Mouse (Mus musculus) kidney, postnatal 0 days (tissue): ENCODE measurements around the gene U2af1. TPM values are rescaled to one million over a fixed set of nuclear protein-coding genes. Genes with fewer than 3 reads are reported as not detected.

Experiments
- ATAC-seq: fragments of 200-750 bp; cut with Nextera tagmentation; replicated peaks from 2 replicates; pipeline ENCODE4 v1.8.0; 2017; ENCODE audit warnings: low read depth, moderate number of reproducible peaks, moderate TSS enrichment, moderate library complexity; ENCODE audit not compliant: low FRiP score
- DNase-seq: peaks from one replicate; pipeline ENCODE4 v3.0.0-alpha.2; 2016; ENCODE audit warnings: low spot score
- H3K27ac ChIP-seq: fragments of 300-500 bp; sonication (generic); 2 replicates; pipeline ENCODE4 v1.5.1; 2014; ENCODE audit warnings: mild to moderate bottlenecking
- H3K27me3 ChIP-seq: fragments of 300-500 bp; sonication (generic); 2 replicates; pipeline ENCODE4 v1.6.1; 2014; ENCODE audit warnings: low read length, mixed read lengths; ENCODE audit not compliant: insufficient read depth
- H3K36me3 ChIP-seq: fragments of 300-500 bp; sonication (generic); 2 replicates; pipeline ENCODE4 v1.6.1; 2014; ENCODE audit warnings: low read length, mixed read lengths; ENCODE audit not compliant: insufficient read depth
- H3K4me1 ChIP-seq: fragments of 300-500 bp; sonication (generic); replicated peaks from 2 replicates; pipeline ENCODE4 v1.6.1; 2014; ENCODE audit warnings: antibody characterized with exemption, low read length, mixed read lengths; ENCODE audit not compliant: insufficient read depth
- H3K4me2 ChIP-seq: fragments of 300-500 bp; sonication (generic); 2 replicates; pipeline ENCODE4 v1.6.1; 2014; ENCODE audit warnings: mild to moderate bottlenecking, low read length, moderate library complexity, mixed read lengths
- H3K4me3 ChIP-seq: fragments of 300-500 bp; sonication (generic); replicated peaks from 2 replicates; pipeline ENCODE4 v1.5.1; 2014; ENCODE audit warnings: low read depth, low read length
- H3K9ac ChIP-seq: fragments of 300-500 bp; sonication (generic); 2 replicates; pipeline ENCODE4 v1.6.1; 2014; ENCODE audit warnings: low read depth, low read length
- H3K9me3 ChIP-seq: fragments of 300-500 bp; sonication (generic); replicated peaks from 2 replicates; pipeline ENCODE4 v1.6.1; 2016; ENCODE audit warnings: low read length, inconsistent platforms, mixed read lengths
- CTCF ChIP-seq: IDR thresholded peaks from 2 replicates; pipeline ENCODE4 v1.5.1; 2016; ENCODE audit warnings: antibody characterized with exemption, low read depth, mild to moderate bottlenecking, moderate library complexity
- WGBS: fragments of 180-500 bp; shearing (Covaris S2); extraction: QIAGEN DNeasy Blood & Tissue Kit; methylation state at CpG from one replicate; pipeline ENCODE4 v1.1.7; 2014; 5-methylcytosine and 5-hydroxymethylcytosine counted together
- polyA plus RNA-seq: library from polyadenylated mRNA; unstranded; fragments of >200 nt; fragmentation: Nextera tagmentation; extraction: Ambion mirVana; gene quantifications from 2 replicates; pipeline ENCODE4 v1.2.1, GENCODE M21; 2015

The U2af1 gene
- polyA plus RNA-seq, 1 experiment from 2014 or later, result 238 TPM

GRCm38 (mm10) chr17:31639651-31640050 is 19.0 kb downstream of the U2af1 start:
- 73% methylated on average over 4 of the region's 4 CpGs for WGBS
- DNase-seq (no peak), ATAC-seq (no peak)
- Histone ChIP-seq H3K4me2 (no peak overlapping the region), H3K27ac (no peak overlapping the region), H3K4me3 (no peak overlapping the region), H3K27me3 (no peaks in the 10 kb centered on the region), H3K9me3 (no peaks in the 10 kb centered on the region), H3K9ac (no peak overlapping the region), H3K36me3 (no peaks in the 10 kb centered on the region), H3K4me1 (no peaks in the 10 kb centered on the region; the same call in 1 of the 2 replicates)
- TF ChIP-seq CTCF, result no peak

- TF ChIP-seq CTCF, result no peak
- no peaks in the 10 kb centered on the region for H3K36me3 ChIP-seq
- H3K4me2 ChIP-seq, result no peak overlapping the region
- H3K27ac ChIP-seq, result no peak overlapping the region
- H3K27me3 ChIP-seq, result no peaks in the 10 kb centered on the region
- H3K4me1 ChIP-seq, result no peaks in the 10 kb centered on the region; the same call in 1 of the 2 replicates
- DNase-seq (no peak), ATAC-seq (no peak)
- no peaks in the 10 kb centered on the region for H3K9me3 ChIP-seq
- WGBS, result 54% methylated on average over 9 of the region's 9 CpGs
- no peak overlapping the region for H3K4me3 ChIP-seq
- no peak overlapping the region for H3K9ac ChIP-seq
Measured at GRCm38 (mm10) chr17:31637866-31638570, 20.7 kb downstream of the U2af1 start.

- Histone ChIP-seq H3K4me2 (peak within 1 kb of the TSS; percentile 92), H3K9me3 (no peaks in the 10 kb centered on the region), H3K4me3 (peak within 1 kb of the TSS; percentile 44), H3K36me3 (no peaks in the 10 kb centered on the region), H3K9ac (peak within 1 kb of the TSS; percentile 58), H3K27ac (no peak within 1 kb of the TSS), H3K4me1 (no peaks in the 10 kb centered on the region; the same call in 1 of the 2 replicates), H3K27me3 (no peaks in the 10 kb centered on the region)
- TF ChIP-seq CTCF, result no peak
- ATAC-seq, result peak; percentile 91
- WGBS, result 2% methylated on average over 59 of the region's 61 CpGs
- DNase-seq, result peak; percentile 82
Measured at GRCm38 (mm10) chr17:31636942-31637811, 21.5 kb downstream of the U2af1 start, which contains the start of gene Cbs. TSS of gene Cbs (minus strand) at chr17:31637238.

- peak overlapping the region; percentile 44 for H3K4me3 ChIP-seq
- peak overlapping the region; percentile 92 for H3K4me2 ChIP-seq
- no peak overlapping the region for H3K27ac ChIP-seq
- peak overlapping the region; percentile 58 for H3K9ac ChIP-seq
- no peak for TF ChIP-seq CTCF
- H3K27me3 ChIP-seq, result no peaks in the 10 kb centered on the region
- ATAC-seq, result peak; percentile 20
- no peaks in the 10 kb centered on the region; the same call in 1 of the 2 replicates for H3K4me1 ChIP-seq
- H3K36me3 ChIP-seq, result no peaks in the 10 kb centered on the region
- H3K9me3 ChIP-seq, result no peaks in the 10 kb centered on the region
- WGBS, result 4% methylated on average over 45 of the region's 45 CpGs
- no peak for DNase-seq
Measured at GRCm38 (mm10) chr17:31636277-31636941, 22.3 kb downstream of the U2af1 start.

- no peak overlapping the region for H3K4me3 ChIP-seq
- H3K27me3 ChIP-seq, result no peaks in the 10 kb centered on the region
- no peaks in the 10 kb centered on the region for H3K36me3 ChIP-seq
- no peak overlapping the region for H3K27ac ChIP-seq
- no peaks in the 10 kb centered on the region for H3K9me3 ChIP-seq
- DNase-seq (no peak), ATAC-seq (no peak)
- 0 out of 2 replicates have a peak overlapping the region, but pooled peaks have one; percentile 92 for H3K4me2 ChIP-seq
- no peak for TF ChIP-seq CTCF
- 68% methylated on average over 11 of the region's 11 CpGs for WGBS
- no peak overlapping the region for H3K9ac ChIP-seq
- H3K4me1 ChIP-seq, result no peaks in the 10 kb centered on the region; the same call in 1 of the 2 replicates
Measured at GRCm38 (mm10) chr17:31635781-31636180, 22.9 kb downstream of the U2af1 start.

- no peaks in the 10 kb centered on the region; the same call in 1 of the 2 replicates for H3K4me1 ChIP-seq
- H3K36me3 ChIP-seq, result no peaks in the 10 kb centered on the region
- no peak overlapping the region for H3K9ac ChIP-seq
- DNase-seq (no peak), ATAC-seq (no peak)
- no peak overlapping the region for H3K4me3 ChIP-seq
- no peak for TF ChIP-seq CTCF
- no peaks in the 10 kb centered on the region for H3K9me3 ChIP-seq
- WGBS, result 83% methylated on average over 5 of the region's 5 CpGs
- no peak overlapping the region for H3K4me2 ChIP-seq
- H3K27me3 ChIP-seq, result no peaks in the 10 kb centered on the region
- no peak overlapping the region for H3K27ac ChIP-seq
Measured at GRCm38 (mm10) chr17:31634896-31635295, 23.8 kb downstream of the U2af1 start.
